Mouse (Mus musculus) stomach, postnatal 0 days (tissue): ENCODE results near the gene Sucla2.

Experiments
- CTCF ChIP-seq: IDR thresholded peaks from 2 replicates; pipeline ENCODE4 v1.5.1; 2016; ENCODE audit warnings: antibody characterized with exemption, low read depth, mild to moderate bottlenecking, moderate library complexity
- EP300 ChIP-seq: optimal IDR thresholded peaks from 2 replicates; pipeline ENCODE3; 2016; ENCODE audit warnings: antibody characterized with exemption

- TF ChIP-seq CTCF: no peak
- no peak for TF ChIP-seq EP300
Measured at GRCm38 (mm10) chr14:73501283-73501682, 23.8 kb upstream of the Sucla2 start.
